Mouse (Mus musculus): Measurements from ENCODE around the gene Epha4. TPM values are rescaled to one million over a fixed set of nuclear protein-coding genes. Genes with fewer than 3 reads are reported as not detected.

The Epha4 gene
- total RNA-seq (2021) = 1 to 10 TPM; 4.2 TPM
- long read RNA-seq, experiment 1, partial matches to known transcripts = 1 of 2 reads
- long read RNA-seq, experiment 1, other reads (novel, unspliced or antisense) = 1 of 2 reads
- long read RNA-seq, experiment 2 = 0 reads

DNA sequence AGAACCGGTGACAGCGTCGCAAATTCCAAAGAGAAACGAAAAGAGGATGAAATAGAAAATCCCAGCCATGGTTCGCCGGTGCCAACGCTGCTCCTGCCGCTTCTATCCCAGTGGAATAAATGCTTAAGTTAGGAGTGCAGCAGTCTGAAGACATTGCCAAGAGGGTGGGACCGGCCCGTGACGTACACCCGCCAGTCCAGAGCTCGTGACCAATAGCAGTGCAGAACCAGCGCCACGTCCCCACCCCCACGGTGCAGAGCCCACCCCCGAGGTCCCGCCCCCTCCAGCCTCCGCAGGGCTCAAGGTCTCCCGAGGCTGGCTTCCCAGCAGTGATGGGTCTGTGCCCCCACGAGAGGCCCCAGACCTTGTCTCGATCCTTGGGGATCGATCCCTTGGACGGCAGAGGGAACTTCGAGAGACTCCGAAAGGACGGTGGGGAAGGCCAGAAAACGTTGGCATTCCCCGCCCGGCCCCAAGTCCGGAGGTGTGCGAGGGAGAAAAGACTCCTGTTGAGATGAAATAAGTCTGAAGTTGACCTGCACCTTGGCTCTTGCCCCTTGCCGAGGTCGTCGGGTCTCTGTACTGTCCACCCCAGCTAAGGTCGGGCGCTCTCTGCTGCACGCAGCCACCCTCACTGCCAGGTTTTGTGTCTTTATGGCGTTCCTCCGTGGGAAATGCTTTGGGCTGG, at the start of gene Epha4:
Gene Epha4 (minus strand): TSS at position 126 of the 688 bp plus-strand sequence.
- DNase-seq = peak; percentile 95

DNA sequence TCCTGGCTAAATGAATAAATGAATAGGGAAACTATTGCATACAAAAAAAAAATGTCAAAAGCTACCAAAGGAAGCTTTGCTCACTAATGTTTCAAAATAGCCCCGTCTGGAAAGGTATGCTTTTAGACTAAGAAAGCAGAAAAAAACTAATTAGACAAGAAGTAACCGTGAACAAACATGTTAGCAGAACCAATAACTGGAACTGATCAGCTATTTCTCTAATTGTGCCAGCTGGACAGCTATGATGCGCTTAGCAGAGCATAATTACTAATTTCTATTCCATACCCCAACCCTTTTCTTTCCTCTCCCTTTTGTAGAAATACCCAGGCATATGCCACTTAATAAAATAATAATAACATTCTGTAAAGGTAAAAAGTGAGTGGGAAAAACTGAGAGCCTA, 41.3 kb upstream of the Epha4 start:
- DNase-seq = no peak

DNA sequence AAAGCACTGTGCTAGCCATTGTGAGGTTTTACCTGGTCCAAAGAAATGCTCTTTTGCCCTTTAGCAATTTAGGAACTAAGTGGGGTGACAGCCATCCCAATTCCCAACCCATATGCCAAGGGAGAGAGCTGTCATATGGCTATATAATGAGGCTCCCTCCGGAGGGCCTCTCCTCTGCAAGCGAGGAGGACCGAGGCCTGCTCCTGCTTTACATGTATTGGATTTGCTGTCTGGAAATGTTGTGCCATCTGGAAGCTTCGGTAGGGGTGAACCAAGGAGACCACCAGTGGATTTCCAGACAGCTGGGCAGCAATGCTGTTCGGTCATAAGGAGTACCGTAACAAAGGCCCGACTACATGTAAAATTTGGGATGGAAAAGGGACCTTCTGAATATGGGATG, 37.0 kb upstream of the Epha4 start:
- no peak for DNase-seq

DNA sequence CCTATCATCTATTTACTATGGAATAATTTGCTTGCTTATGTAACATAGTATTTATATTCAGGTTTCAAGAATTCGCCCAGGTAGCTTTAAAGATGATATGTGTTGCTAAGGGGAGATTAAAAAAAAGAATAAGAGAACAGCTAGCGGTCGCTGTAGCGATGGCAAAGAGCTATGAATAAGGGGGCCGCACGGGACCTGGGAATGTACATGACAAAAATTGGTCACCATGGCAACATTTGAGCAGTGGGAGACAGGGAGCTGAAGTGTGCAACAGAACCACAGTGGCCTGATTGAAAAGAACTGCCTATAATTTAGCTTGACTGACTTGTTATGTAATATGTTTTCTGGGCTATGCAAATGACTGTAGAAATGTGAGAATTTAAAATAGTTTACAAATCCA, 30.8 kb upstream of the Epha4 start:
- DNase-seq = no peak

DNA sequence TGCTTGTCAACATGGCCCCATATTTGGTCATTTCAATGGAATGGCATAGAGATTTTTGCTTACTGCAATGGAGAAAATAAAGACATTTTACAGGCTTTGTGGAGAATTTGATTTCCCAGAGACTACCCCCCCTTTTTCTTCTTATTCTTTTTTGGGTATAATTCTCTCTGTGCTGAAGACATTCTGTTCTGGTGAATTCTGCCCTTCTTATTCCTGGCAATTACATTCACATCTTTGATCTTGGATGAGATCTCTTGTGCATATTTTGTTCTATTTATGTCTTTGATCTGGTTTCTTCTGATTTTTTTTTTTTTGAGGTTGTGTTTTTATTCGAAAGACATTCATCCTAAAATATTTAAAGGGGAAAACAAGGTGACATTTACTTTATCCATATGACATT, 30.1 kb upstream of the Epha4 start:
- no peak for DNase-seq

DNA sequence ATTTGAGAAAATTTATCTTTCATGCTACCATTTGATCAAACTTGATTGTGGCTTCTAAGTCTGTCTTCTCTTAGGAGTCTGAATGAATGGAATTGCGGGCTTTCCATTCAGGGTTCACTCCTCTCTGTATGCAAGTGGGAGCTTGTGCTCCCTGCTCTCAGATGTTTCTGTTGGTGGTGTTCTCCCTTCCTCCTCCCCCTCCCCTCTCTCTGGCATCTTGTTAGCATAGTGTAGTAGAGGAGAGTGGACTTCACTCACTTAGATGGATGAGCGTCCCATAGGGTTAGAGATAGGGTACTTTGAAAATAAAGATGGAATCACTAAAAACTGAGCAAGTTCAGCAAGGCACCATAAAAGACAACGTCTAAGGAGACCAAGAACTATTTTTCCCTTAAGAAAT, 29.4 kb upstream of the Epha4 start:
- no peak for DNase-seq

DNA sequence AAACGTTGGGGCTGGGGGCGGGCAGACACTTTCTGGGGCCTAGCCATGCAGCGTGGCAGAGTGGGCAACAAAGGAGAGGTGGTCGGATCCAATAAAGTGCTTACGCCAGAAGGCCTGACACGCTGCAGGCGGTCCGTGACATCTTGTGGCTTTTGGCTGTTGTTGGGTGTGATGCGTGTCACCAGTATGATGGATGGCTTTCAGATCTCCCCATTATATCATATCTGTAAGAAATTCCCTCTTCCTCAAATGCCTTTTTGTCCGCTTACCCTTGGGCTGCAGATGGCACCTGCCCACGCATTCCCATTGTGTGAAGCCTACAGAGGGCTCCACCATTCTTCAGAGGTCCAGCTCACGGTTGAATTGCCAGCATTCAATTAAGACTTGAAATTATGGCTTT, 25.1 kb upstream of the Epha4 start:
- DNase-seq = no peak

DNA sequence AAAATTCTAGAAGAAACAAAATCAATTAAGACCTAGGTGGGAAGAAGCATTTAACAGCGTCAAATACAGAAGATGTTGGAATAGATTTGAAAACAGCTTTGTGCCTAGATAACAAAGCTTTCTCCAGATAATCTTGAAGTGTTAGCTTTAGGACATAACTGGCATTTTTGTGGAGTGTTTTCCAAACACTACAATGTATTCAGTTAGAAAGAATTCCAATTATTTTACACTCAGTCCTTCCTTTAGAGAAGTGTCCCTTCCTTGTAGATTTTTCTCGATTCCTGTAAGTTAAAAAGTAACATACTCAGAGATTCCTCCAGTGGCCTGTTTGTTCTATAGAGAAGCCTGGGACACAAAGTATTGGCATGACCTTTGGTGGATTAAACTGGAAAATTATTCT, 23.7 kb upstream of the Epha4 start:
- DNase-seq = no peak

DNA sequence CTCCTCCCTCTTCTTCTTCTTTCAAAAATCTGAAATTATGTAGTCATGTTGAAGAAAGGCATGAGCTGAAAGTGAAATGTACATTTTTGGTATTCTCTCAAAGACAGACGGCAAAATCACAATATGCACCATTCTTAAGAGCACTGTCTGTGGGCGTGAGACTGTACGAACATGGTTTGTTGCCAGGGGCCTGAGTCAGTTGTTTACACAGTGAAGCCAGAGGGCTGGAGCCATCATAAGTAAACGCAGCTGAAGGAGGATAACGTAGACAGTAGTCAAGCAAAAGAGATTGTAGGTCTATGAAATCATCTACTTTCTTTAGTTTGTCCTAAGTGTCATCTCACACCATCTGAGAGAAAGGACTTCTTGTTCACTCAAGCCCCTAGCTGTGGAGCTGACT, 21.0 kb upstream of the Epha4 start:
- DNase-seq = no peak

DNA sequence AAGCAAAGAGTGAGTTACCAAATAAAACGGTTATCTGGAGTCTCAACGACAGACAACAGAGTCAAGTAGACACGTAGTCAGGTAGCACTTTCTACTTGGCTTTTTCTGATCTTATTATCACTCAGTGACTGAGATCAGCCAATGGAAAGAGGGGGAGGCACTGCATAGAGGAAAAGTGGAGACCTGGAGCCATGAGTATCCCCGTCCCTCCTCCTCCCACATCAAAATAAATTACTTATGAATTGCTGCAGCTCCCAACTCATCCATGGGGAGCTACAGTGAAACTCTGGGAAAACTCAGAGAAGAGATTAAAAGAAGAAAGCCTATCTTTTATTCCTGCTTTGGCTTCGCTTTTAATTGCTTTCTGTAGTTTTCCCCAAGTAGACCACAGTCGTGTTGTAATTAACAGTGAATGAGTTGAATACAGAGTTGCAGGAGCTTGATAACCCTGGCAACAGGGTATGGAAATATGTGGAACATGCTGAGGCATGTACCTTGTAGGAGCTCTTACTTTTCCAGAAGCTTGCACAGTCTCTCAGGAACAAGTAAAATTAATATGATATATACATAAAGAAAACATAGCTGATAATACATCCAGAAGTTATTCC, 17.8 kb upstream of the Epha4 start:
- DNase-seq = no peak

DNA sequence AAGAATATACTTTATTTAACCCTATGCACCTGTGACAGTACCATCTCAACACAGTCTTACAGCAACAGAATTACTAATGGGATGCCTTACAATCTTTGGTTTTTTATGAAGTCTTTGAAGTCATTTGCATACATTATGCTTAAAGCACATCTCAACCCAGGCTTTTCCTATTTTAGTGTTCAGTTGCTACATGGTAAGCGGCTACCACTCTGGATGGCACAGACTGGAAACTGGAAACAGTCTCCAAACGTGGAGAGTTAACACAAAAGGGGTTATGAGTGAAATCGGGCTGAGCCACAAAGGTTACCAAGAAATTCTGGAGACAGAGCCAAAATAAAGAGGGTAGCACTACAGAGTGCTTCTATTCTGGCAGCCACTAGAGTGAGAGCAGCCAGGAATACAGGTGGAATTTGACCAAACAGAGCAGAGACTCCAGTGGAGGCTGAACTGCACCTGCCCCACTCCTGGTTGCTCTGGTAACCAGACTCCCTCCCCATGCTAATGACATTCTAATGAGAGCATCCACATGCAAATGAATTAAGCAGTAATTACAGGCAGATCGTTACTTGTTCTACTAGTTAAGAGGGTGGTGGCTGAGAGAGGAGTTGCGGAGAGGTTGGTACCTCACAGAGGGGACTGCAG, 17.2 kb upstream of the Epha4 start:
- no peak for DNase-seq

DNA sequence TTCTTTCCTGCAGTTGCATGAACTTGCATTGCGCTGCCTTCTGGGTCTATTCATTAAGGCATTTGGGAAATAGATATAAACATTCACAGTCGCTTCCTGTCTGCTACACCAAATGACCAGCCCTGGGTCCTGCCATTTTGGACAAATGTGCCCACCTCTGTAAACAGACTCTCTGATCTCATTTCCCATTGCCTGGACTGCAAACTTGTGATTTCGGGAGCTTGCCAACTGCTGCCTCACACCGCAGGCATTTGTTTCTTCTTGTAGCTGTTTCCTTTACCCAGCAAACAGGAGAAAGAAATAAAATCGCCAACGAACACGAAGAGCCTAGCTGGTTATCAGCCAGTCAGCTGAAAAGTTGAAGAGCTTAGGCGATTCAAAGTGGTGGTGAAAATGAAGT, 10.2 kb upstream of the Epha4 start:
- no peak for DNase-seq

DNA sequence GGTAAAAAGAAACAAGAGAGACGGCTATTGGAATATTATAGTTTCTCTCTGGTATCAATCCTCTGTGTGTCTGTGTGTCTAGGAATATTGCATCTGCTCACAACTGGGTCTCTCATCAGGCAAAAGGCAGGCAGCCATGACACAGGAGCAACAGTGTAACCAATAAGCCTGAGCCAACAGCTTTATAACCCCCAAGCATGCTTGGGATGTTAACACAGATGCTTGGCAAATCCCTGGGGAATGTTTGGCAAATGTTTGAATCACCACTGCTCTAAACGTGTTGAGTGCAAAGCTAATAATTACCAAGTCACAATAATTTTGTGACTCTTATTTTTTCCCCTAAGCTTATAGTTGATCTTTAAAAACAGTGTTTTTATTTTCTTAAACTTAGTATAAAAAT, 8.5 kb upstream of the Epha4 start:
- no peak for DNase-seq

DNA sequence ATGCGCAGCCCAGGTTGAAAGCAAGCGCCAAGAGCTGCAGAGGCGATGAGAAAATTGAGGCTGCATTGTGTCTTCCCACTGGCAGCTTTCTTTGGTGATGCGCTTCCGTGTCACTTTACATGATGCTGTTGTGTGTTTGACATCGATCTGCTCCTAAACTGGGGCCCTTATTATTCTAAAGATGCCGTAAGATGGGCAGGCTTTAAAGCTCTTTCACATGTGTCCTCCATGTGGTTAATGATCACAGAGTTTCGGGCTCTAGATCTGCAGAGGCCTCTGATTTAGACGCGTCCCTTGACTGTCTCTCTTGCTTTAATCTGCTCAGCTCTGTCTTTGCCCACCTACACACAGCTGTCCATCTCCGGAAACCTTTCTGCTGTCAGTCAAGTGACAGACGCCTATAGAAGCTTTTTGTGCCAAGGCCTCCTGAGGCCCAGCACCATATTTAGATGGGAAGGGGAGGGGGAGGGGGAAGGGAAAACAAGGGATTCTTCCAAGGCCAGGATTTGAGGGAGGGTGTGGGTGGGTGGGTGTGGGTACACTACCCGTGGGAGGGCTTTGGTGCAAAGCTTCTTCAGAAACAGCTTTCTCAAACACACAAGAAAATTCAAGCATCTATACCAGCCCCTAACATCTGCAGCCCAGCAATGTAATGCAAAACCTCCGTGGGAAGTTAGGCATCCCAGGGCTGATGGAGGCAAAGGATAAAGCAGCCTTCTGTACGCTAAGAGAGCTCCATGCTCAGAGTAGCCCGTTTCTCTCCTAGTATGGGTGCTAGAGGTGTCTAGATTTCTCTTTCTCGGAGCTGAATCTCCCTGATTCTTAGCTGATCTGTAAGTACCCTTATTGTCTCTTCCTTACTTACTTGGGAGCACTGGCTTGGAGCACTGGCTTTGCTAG, 7.0 kb upstream of the Epha4 start:
- DNase-seq = no peak

DNA sequence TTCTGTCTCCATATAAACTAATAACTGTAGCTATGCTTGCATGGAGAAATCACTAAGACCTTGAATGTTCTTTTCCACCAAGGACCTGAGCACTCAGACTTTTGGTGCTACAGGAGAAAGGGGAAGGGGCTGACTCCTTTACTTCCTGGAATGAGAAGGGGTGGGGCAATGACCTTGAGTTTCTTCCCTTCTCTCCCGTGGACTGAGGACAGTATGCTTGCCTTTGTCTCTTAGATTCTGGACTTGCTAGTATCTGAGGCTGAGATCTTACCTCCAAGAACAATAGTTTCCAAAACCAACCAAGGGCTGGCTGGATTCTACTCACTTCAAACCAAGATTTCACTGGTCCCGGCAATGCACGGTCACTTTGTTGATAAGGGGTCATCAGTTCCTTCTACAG, 3.8 kb upstream of the Epha4 start:
- DNase-seq = no peak

DNA sequence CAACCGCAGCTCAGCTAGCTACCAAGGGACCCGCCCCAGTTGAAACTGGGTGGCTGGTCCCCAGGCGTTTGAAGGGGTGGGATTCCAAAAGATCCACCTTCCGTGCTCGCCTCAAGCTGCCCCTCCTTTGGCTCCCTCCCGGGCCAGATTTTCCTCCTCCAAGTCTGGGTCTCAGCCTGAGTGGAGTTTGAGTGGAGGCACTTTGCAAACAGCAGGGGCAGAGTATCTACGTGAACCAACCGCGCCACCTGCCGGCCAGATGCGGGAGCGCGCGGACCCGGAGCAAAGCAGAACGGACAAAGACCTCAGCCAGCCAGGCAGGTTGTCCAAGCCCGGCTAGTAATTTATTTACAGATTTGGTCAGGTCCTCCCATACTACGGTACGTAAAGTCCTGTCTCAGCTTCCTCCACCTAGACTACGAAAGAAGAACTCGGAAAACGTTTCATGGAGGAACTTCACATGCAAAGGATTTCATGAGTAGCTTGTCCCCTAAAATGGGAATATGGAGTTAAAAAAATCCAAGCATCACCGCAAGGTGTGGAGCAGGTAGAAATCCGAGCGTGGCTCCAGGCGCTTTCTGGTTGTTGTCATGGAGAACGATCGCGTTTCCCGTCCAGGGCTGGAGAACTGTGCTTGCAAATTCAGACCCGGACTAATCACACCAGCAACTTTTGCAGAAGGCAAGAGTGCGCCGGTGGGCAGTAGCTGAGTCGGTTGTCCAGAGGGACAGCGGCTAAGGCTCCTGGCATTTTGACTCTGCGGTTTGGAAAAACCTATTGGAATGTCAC, 1.5 kb upstream of the Epha4 start:
- DNase-seq = peak; percentile 96

DNA sequence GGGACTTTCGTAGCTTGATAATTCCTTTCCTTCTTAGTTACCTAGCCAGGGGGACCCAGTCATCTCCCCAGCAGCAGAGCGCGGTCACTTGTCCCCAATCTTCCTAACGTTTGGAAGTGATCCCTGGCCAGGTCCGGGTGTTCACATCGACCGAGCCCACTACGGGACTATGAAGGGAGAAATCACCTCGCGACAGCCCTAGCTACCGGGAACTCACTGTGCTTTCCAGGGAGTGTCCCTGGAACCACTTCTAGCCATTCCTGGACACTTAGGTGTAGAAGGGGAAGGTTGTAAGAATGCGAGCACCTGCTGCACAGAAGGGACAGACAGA, 728 bp upstream of the Epha4 start:
- DNase-seq = no peak

DNA sequence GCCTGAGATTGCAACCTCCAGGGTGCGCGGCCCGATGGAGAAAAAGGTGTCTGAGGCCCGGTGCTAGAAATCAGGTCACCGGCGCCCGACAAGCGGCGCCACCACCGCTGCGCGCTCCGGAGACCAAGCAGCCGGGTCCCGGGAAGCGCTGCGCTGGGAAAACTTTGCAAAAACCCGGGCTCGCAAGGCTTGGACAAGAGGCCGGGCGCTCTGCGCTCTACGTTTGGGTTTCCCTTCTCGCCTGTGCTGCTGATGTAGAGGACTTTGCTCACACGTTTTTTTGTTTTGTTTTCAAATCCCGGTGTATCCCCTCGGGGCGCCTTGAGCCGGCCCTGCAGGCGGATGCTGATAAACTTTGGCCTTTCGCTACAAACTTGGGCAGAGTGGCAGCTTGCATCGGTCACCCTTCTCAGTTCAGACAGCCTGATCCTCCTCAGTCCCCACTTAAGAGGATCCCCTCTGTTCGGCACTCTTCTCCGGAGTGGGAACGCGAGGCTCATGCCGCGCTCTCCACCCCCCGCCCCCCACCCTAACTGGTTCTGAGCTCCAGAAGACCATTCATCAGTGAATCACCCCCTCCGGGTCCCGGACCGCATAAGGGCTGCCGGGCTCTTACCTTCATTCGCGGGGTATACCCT, 444 bp downstream of the Epha4 start:
- DNase-seq = peak; percentile 62

DNA sequence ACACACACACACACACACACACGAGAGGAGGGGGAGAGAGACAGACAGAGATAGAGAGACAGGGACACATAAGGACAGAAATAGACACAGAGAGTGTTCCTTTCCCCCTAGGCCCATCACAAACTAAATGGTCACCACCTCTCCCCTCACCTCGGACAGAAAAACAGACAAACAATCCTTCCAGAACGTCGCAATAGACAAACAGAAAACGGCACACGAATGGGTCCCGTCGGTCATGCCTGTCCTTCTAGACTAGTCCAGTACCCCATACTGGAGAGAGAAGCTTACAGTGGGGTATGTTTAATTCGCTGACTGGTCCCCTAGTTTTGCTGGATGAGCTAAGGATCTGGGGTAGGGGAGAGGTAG, 946 bp downstream of the Epha4 start:
- peak; percentile 6 for DNase-seq

DNA sequence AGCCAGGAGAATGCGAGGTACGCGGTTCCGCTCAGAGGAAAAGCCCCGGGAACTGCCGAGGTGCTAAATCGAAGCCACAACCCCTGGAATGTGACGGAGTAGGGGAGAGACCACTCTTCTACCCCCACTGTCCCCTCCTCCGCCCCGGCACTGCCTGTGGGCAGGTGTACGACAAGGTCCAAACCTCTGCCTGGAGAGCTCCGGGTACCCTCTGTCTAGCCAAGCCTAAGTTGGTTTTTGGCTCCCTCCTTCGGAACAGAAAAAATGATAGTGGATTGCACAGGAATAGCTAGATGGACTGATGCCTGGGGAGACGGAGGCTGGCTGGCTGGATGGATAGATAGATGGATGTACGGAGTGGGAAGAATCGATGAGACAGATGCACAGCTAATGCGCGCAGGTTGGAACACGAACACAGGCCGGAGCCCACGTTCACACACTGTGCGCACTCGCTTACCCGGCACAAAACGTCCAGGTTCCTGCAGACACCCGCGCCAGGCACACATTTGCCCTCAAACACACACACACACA, 1.4 kb downstream of the Epha4 start:
- peak; percentile 43 for DNase-seq

Data from adrenal gland, postnatal 10 days (tissue).